Mouse (Mus musculus) layer of hippocampus, postnatal 36 days (tissue): Measurements from ENCODE around the gene Axl. TPM values are rescaled to one million over a fixed set of nuclear protein-coding genes. Genes with fewer than 3 reads are reported as not detected.

Experiments
- DNase-seq, 2 experiments: peaks; one replicate each; pipeline ENCODE4 v3.0.0; 2022
- microRNA-seq, 2 experiments: library from miRNA; unstranded; fragments of <30 nt; microRNA quantifications; one replicate each; pipeline ENCODE4 v1.2.0; 2021
- total RNA-seq, 2 experiments: library from RNA; stranded (reverse); gene quantifications; 2 replicates each; pipeline ENCODE4 v1.2.3; 2021

Gene Axl
- total RNA-seq, 2 experiments from 2014 or later, result 39.8 to 42.1 TPM

- DNase-seq, result no peak
These were observed 78.5 kb downstream of the Axl start for GRCm38 (mm10) chr7:25709961-25710360.

- DNase-seq, result no peak
These were observed 80.8 kb downstream of the Axl start for GRCm38 (mm10) chr7:25707581-25708292.

Small RNA genes lying within 50 kb of the gene (microRNA-seq; reads per million reads assigned to microRNA genes)
- gene Gm24865, result 0 reads per million in 2 experiments

Other genes with a start within 250 kb of the Axl start
- gene Ceacam2, start 248.8 kb downstream of the Axl start, total RNA-seq, result under 1 TPM; 0.20 to 0.52 TPM
- gene Erich4, start 172.8 kb downstream of the Axl start, total RNA-seq, result under 1 TPM in 1 of 2 experiments, not detected in 1; 0.40 TPM
- 10 to 100 TPM; 50.1 to 51.4 TPM for gene Dmac2, start 169.3 kb downstream of the Axl start, total RNA-seq
- 1 to 10 TPM; 1.6 to 1.8 TPM for gene B3gnt8, start 162.1 kb downstream of the Axl start, total RNA-seq
- gene Bckdha, start 129.7 kb downstream of the Axl start, total RNA-seq, result 10 to 100 TPM; 36.7 to 38.3 TPM
- gene Exosc5, start 129.5 kb downstream of the Axl start, total RNA-seq, result 10 to 100 TPM; 28.6 to 28.7 TPM
- 10 to 100 TPM; 13.8 to 14.9 TPM for gene Tmem91, start 113.5 kb downstream of the Axl start, total RNA-seq
- 10 to 100 TPM; 23.9 to 24.4 TPM for gene B9d2, start 107.9 kb downstream of the Axl start, total RNA-seq
- 1 to 10 TPM; 6.0 to 8.0 TPM for gene Tgfb1, start 101.7 kb downstream of the Axl start, total RNA-seq
- gene Ccdc97, start 69.6 kb downstream of the Axl start, total RNA-seq, result 10 to 100 TPM; 57.4 to 64.6 TPM
- gene Hnrnpul1, start 33.9 kb downstream of the Axl start, total RNA-seq, result 100 to 1,000 TPM; 100 to 108 TPM
- gene Cyp2s1, start 28.2 kb upstream of the Axl start, total RNA-seq, result 1 to 10 TPM; 1.8 to 2.3 TPM
- under 1 TPM; 0.17 to 0.33 TPM for gene Cyp2b10, start 108.9 kb upstream of the Axl start, total RNA-seq